Mouse (Mus musculus) embryonic fibroblast, embryonic 13.5 days (primary cell): ENCODE data around the gene Gpc3. TPM values are rescaled to one million over a fixed set of nuclear protein-coding genes. Genes with fewer than 3 reads are reported as not detected.

Experiments used
- H3K27ac ChIP-seq: 2 replicates; pipeline ENCODE4 v1.5.1; 2012; ENCODE audit warnings: low read length, control low read depth, inconsistent platforms; ENCODE audit not compliant: insufficient read depth
- H3K4me1 ChIP-seq: 2 replicates; pipeline ENCODE4 v1.6.1; 2011; ENCODE audit warnings: low read length; ENCODE audit not compliant: control insufficient read depth, insufficient read depth
- H3K4me3 ChIP-seq: 2 replicates; pipeline ENCODE4 v1.5.1; 2011; ENCODE audit warnings: mild to moderate bottlenecking, control low read depth, low read length; ENCODE audit not compliant: insufficient read depth
- CTCF ChIP-seq: IDR thresholded peaks from 2 replicates; pipeline ENCODE4 v1.5.1; 2011; ENCODE audit warnings: mild to moderate bottlenecking, control low read depth, low read length, moderate library complexity, borderline replicate concordance; ENCODE audit not compliant: insufficient read depth
- POLR2A ChIP-seq: IDR thresholded peaks from 2 replicates; pipeline ENCODE4 v1.6.1; 2011; ENCODE audit warnings: low read depth, mild to moderate bottlenecking, control low read depth, low read length, moderate library complexity
- polyA plus RNA-seq: library from polyadenylated mRNA; stranded (reverse); fragments of >200 nt; gene quantifications from 2 replicates; pipeline ENCODE4 v1.2.4, GENCODE M21; 2011; ENCODE audit warnings: low read depth; ENCODE audit not compliant: missing spikeins, insufficient read length

Gene Gpc3
- polyA plus RNA-seq, 1 experiment, result 149 TPM

- H3K4me3 ChIP-seq, result no peak overlapping the region
- H3K27ac ChIP-seq, result no peak overlapping the region
- TF ChIP-seq CTCF, result no peak
- no peak for TF ChIP-seq POLR2A
- H3K4me1 ChIP-seq, result no peaks in the 10 kb centered on the region
These were observed 53.8 kb downstream of the Gpc3 start for GRCm38 (mm10) chrX:52559995-52560394.

- Histone ChIP-seq H3K4me1 (no peaks in the 10 kb centered on the region), H3K4me3 (no peak overlapping the region), H3K27ac (no peak overlapping the region)
- TF ChIP-seq CTCF, result no peak
- TF ChIP-seq POLR2A, result no peak
These were observed 55.2 kb downstream of the Gpc3 start for GRCm38 (mm10) chrX:52558526-52558925.

- Histone ChIP-seq H3K4me1 (no peaks in the 10 kb centered on the region), H3K4me3 (no peak overlapping the region), H3K27ac (no peak overlapping the region)
- TF ChIP-seq POLR2A (no peak), CTCF (no peak)
These were observed 56.3 kb downstream of the Gpc3 start for GRCm38 (mm10) chrX:52557489-52557888.

DNA sequence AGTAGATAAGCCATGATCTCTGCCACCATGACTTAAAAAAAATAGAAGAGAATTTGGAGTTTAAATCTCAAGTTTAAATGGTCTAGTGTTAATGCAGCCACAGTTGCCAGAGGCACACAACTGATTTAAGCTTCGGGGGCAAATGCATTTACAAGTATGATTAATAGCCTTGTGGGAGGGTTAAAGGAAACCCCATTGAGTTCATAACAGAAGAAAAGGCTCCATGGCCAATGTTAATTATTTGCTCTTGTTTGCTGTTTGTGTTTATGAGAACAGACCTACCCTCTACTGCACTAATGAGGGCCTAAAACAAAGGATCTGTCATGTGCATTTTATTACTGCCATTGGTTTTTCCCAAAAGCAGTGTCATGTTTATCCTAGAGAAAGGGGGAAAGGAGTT lies 62.5 kb downstream of the Gpc3 start:
- no peak overlapping the region for H3K27ac ChIP-seq
- H3K4me3 ChIP-seq, result no peak overlapping the region
- H3K4me1 ChIP-seq, result no peaks in the 10 kb centered on the region
- no peak for TF ChIP-seq POLR2A
- no peak for TF ChIP-seq CTCF

DNA sequence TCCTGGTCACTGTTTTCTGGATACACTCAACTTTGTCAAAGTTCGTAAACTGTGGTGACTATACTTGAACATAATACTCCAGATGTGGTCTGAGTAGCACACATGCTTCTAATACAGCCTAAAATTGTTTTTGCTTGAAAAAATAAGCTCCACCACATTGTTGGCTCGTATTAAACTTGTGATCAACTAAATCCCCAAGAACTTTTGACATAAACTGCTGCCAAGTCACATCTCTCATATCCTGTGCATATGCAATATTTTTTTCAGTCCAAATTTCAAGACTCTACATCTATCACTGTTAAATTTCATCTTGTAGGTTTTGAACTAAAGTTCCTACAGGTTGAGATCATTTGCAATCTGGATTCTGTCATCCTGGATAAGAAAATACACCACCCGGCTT lies 69.1 kb downstream of the Gpc3 start:
- Histone ChIP-seq H3K27ac (no peak overlapping the region), H3K4me1 (no peaks in the 10 kb centered on the region), H3K4me3 (no peak overlapping the region)
- TF ChIP-seq CTCF (no peak), POLR2A (no peak)

DNA sequence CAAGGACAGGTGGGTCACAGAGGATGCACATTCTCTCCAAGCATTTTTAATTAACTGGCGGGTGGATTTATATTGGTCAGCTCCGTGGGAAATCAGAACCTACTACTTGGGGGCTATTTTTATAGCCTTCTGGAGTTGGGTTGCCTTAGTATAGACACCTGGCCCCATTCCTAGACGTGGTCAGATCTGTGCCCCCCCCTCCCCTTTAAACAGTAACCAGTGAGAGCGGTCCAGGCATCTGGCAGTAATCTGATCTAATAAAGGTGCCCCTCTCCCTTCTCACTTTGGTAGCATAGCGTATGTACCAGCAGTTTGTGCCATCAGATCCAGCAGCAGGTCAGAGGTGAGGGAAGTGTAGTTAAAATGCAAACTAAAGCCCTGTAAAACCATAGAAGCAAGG lies 76.5 kb downstream of the Gpc3 start:
- no peak overlapping the region for H3K27ac ChIP-seq
- H3K4me3 ChIP-seq, result no peak overlapping the region
- TF ChIP-seq POLR2A, result no peak
- TF ChIP-seq CTCF, result no peak
- H3K4me1 ChIP-seq, result no peaks in the 10 kb centered on the region

DNA sequence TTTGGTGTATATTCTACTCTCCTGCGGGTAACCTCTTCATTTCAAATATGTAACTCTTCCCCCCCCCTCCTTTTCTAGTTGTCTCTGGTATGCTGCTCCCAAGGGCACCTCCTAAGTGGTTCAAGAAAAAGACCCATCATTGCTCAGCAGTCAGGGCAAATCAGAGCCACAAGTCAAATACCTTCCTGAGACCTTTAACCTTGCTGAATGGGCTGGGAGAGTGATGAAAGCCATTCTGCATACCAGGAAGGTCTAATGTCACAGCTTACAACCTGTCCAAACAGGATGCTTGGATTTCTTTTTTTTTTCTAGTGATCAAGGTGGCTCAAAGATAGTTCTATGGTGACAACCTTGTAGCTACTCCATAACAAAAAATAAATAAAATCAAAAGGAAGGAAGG lies 80.0 kb downstream of the Gpc3 start:
- Histone ChIP-seq H3K4me3 (no peak overlapping the region), H3K4me1 (no peaks in the 10 kb centered on the region), H3K27ac (no peak overlapping the region)
- TF ChIP-seq CTCF, result no peak
- TF ChIP-seq POLR2A, result no peak

DNA sequence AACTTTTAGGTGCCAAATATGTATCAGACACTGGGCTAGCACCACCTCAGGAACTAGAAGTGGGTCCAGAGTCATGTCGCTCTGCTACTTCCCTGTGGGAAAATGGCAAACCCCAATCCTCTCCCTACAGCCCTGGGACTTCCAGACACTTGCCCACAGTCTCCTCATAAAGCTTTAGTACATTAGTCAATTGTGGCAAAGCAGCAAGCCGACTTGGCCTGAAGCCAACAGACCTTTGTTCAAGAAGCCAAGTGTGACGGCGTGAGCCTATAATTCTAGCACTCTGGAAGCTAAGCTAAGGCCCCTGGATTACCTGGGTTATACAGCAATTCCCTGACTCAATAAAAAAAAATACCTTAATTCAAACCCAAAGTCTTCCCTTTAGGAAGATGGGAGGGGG lies 80.7 kb downstream of the Gpc3 start:
- H3K4me3 ChIP-seq, result no peak overlapping the region
- H3K27ac ChIP-seq, result no peak overlapping the region
- H3K4me1 ChIP-seq, result no peaks in the 10 kb centered on the region
- TF ChIP-seq CTCF, result no peak
- TF ChIP-seq POLR2A, result no peak

DNA sequence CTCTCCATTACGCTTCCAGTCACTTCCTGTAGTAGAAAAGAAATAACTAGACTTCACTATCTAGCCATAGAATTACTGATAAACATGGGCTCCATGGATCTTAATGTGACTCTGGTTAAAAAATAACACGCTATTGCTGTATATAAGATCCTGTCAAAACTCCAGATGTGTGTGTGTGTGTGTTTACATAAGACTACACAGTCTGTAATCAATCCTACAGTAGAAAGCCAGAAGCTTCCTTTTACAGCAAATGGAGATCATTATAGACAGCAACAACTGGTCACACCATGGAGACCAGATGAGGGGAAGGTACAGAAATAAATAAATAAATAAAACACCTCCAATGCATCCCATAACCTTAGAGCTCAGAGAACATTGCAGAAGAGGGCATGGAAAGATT lies 81.6 kb downstream of the Gpc3 start:
- Histone ChIP-seq H3K27ac (no peak overlapping the region), H3K4me1 (no peaks in the 10 kb centered on the region), H3K4me3 (no peak overlapping the region)
- TF ChIP-seq POLR2A, result no peak
- TF ChIP-seq CTCF, result no peak

DNA sequence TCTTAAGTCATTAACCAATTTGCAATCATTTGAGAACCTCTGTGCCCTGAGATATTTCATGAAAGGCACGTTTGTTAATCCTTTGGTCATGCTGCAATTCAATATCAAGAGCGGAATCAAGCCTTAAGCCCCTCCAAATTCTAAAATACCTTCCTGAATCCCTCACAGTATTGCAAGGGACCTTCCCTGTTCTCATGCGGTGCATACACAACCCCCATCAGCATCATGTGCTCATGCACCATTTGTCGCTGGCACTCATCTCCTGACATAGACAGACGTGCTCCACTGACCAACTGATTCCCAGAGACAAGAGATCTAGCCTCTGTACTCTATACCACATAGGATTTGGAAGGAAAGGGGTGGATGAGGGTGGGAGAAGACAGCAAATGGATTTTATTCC lies 87.7 kb downstream of the Gpc3 start:
- Histone ChIP-seq H3K4me1 (no peaks in the 10 kb centered on the region), H3K4me3 (no peak overlapping the region), H3K27ac (no peak overlapping the region)
- no peak for TF ChIP-seq CTCF
- no peak for TF ChIP-seq POLR2A

DNA sequence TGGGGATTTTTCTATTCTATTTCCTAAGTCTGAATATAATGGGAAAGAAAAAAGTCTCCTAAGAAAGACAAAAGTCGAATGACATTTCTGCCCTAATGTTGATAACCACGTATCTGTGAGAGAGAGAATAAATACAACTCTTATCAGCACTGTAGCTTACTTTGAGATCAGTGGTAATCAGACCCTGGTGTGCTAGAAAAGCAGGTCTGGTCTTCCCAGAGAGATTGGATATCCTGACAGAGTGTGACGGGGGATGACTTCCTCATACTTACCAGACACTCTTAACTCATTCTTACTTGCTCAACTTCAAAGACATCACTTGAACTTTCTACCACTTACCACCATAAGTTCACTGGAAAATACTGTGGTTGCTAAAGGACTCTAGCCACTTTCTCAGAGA lies 88.6 kb downstream of the Gpc3 start:
- Histone ChIP-seq H3K4me1 (no peaks in the 10 kb centered on the region), H3K4me3 (no peak overlapping the region), H3K27ac (no peak overlapping the region)
- TF ChIP-seq POLR2A (no peak), CTCF (no peak)
